Mouse (Mus musculus) limb, embryonic 13.5 days (tissue): ENCODE results near the gene G3bp2. TPM values are rescaled to one million over a fixed set of nuclear protein-coding genes. Genes with fewer than 3 reads are reported as not detected.
"Not testable (repeated sequence)": the region's sequence is repeated elsewhere in the genome, so short reads cannot be mapped to it uniquely, and the experiment has no call there.

Experiments used
- ATAC-seq: fragments of 200-750 bp; cut with Nextera tagmentation; 2 replicates; pipeline ENCODE4 v1.8.0; 2017; ENCODE audit warnings: low read depth, moderate number of reproducible peaks, moderate TSS enrichment; ENCODE audit not compliant: low FRiP score
- H3K27ac ChIP-seq: fragments of 300-500 bp; sonication (generic); 2 replicates; pipeline ENCODE4 v1.5.1; 2015; ENCODE audit warnings: inconsistent platforms, mild to moderate bottlenecking, moderate library complexity
- H3K27me3 ChIP-seq: fragments of 300-500 bp; sonication (generic); 2 replicates; pipeline ENCODE4 v1.6.1; 2015; ENCODE audit warnings: mild to moderate bottlenecking, inconsistent platforms
- H3K36me3 ChIP-seq: fragments of 300-500 bp; sonication (generic); 2 replicates; pipeline ENCODE4 v1.6.1; 2015; ENCODE audit warnings: inconsistent platforms, mild to moderate bottlenecking, moderate library complexity
- H3K4me1 ChIP-seq: fragments of 300-500 bp; sonication (generic); 2 replicates; pipeline ENCODE4 v1.6.1; 2015; ENCODE audit warnings: inconsistent platforms
- H3K4me2 ChIP-seq: fragments of 300-500 bp; sonication (generic); replicated peaks from 2 replicates; pipeline ENCODE4 v1.6.1; 2015; ENCODE audit warnings: inconsistent platforms, mild to moderate bottlenecking, moderate library complexity
- H3K4me3 ChIP-seq: fragments of 300-500 bp; sonication (generic); 2 replicates; pipeline ENCODE4 v1.5.1; 2015; ENCODE audit warnings: moderate library complexity, mild to moderate bottlenecking, inconsistent platforms
- H3K9ac ChIP-seq: fragments of 300-500 bp; sonication (generic); 2 replicates; pipeline ENCODE4 v1.6.1; 2015; ENCODE audit warnings: mild to moderate bottlenecking, inconsistent platforms
- H3K9me3 ChIP-seq: fragments of 300-500 bp; sonication (generic); 2 replicates; pipeline ENCODE4 v1.6.1; 2016; ENCODE audit warnings: inconsistent platforms
- WGBS: fragments of 180-500 bp; shearing (Covaris S2); methylation state at CpG from one replicate; pipeline ENCODE4 v1.1.7; 2015; 5-methylcytosine and 5-hydroxymethylcytosine counted together
- polyA plus RNA-seq: library from polyadenylated mRNA; unstranded; fragments of >200 nt; fragmentation: Nextera tagmentation; extraction: Ambion mirVana; gene quantifications from 2 replicates; pipeline ENCODE4 v1.2.1, GENCODE M21; 2015

The G3bp2 gene
- polyA plus RNA-seq: 201 and 209 TPM in 2 replicates

GRCm38 (mm10) chr5:92083417-92084038, at the start of gene G3bp2:
G3bp2 (minus strand) TSS chr5:92083719.
- Histone ChIP-seq H3K36me3 (no peaks in the 10 kb centered on the region), H3K27ac (peak within 1 kb of the TSS; percentile 98), H3K4me1 (peaks cover 35% of the 10 kb centered on the region), H3K4me3 (peak within 1 kb of the TSS; percentile 98), H3K4me2 (peak within 1 kb of the TSS; percentile 72), H3K27me3 (no peaks in the 10 kb centered on the region), H3K9me3 (no peaks in the 10 kb centered on the region), H3K9ac (peak within 1 kb of the TSS; percentile 97)
- under 1% methylated on average over 65 of the region's 65 CpGs for WGBS
- peak; percentile 98 for ATAC-seq

- Histone ChIP-seq H3K4me1 (peaks cover 19% of the 10 kb centered on the region), H3K36me3 (peaks cover 10% of the 10 kb centered on the region)
- H3K27me3 ChIP-seq, ATAC-seq, H3K4me3 ChIP-seq, H3K9me3 ChIP-seq, H3K27ac ChIP-seq, H3K9ac ChIP-seq, H3K4me2 ChIP-seq: not testable (repeated sequence)
- WGBS: 76% methylated on average over 4 of the region's 4 CpGs
These were observed 49.5 kb upstream of the G3bp2 start for GRCm38 (mm10) chr5:92133006-92133405.

GRCm38 (mm10) chr5:92132127-92132526, 48.6 kb upstream of the G3bp2 start:
- no peaks in the 10 kb centered on the region for H3K9me3 ChIP-seq
- WGBS: 98% methylated on average over 4 of the region's 4 CpGs
- ATAC-seq: no peak
- H3K4me2 ChIP-seq: no peak overlapping the region
- peaks cover 10% of the 10 kb centered on the region for H3K36me3 ChIP-seq
- peaks cover 24% of the 10 kb centered on the region for H3K4me1 ChIP-seq
- H3K9ac ChIP-seq: no peak overlapping the region
- no peaks in the 10 kb centered on the region for H3K27me3 ChIP-seq
- H3K27ac ChIP-seq: no peak overlapping the region
- no peak overlapping the region for H3K4me3 ChIP-seq

GRCm38 (mm10) chr5:92130040-92130682, 46.6 kb upstream of the G3bp2 start:
- ATAC-seq: no peak
- H3K36me3 ChIP-seq: peaks cover 12% of the 10 kb centered on the region

GRCm38 (mm10) chr5:92129321-92129768, 45.8 kb upstream of the G3bp2 start:
- H3K9ac ChIP-seq: no peak overlapping the region
- 0 out of 2 replicates have a peak, but pooled peaks have one; percentile 38 for ATAC-seq
- no peak overlapping the region for H3K4me3 ChIP-seq
- H3K4me2 ChIP-seq: no peak overlapping the region
- WGBS: 54% methylated on average over 1 of the region's 1 CpGs
- no peak overlapping the region for H3K27ac ChIP-seq
- peaks cover 11% of the 10 kb centered on the region for H3K4me1 ChIP-seq
- peaks cover 19% of the 10 kb centered on the region for H3K36me3 ChIP-seq
- H3K9me3 ChIP-seq: no peaks in the 10 kb centered on the region
- H3K27me3 ChIP-seq: no peaks in the 10 kb centered on the region

More at GRCm38 (mm10) chr5:92130040-92130682, 46.6 kb upstream of the G3bp2 start:
- Histone ChIP-seq H3K27me3 (no peaks in the 10 kb centered on the region), H3K4me3 (no peak overlapping the region), H3K4me1 (peaks cover 11% of the 10 kb centered on the region), H3K9ac (no peak overlapping the region), H3K9me3 (no peaks in the 10 kb centered on the region), H3K27ac (no peak overlapping the region), H3K4me2 (no peak overlapping the region)
- 88% methylated on average over 6 of the region's 6 CpGs for WGBS

GRCm38 (mm10) chr5:92128570-92128969, 45.1 kb upstream of the G3bp2 start:
- H3K27me3 ChIP-seq: no peaks in the 10 kb centered on the region
- peaks cover 11% of the 10 kb centered on the region for H3K4me1 ChIP-seq
- no peak overlapping the region for H3K9ac ChIP-seq
- peaks cover 25% of the 10 kb centered on the region for H3K36me3 ChIP-seq
- no peak overlapping the region for H3K27ac ChIP-seq
- no peaks in the 10 kb centered on the region for H3K9me3 ChIP-seq
- ATAC-seq: no peak; the same call in 1 of the 2 replicates
- WGBS: 19% methylated on average over 8 of the region's 8 CpGs
- peak overlapping the region; percentile 14; the same call in 1 of the 2 replicates for H3K4me2 ChIP-seq
- H3K4me3 ChIP-seq: no peak overlapping the region

GRCm38 (mm10) chr5:92127751-92128150, 44.2 kb upstream of the G3bp2 start:
- 90% methylated on average over 10 of the region's 10 CpGs for WGBS
- Histone ChIP-seq H3K27ac (no peak overlapping the region), H3K9ac (peak overlapping the region; percentile 20; the same call in 1 of the 2 replicates)

GRCm38 (mm10) chr5:92127141-92127625, 43.7 kb upstream of the G3bp2 start:
- peak; percentile 61; the same call in 1 of the 2 replicates for ATAC-seq
- 0 out of 2 replicates have a peak overlapping the region, but pooled peaks have one; percentile 1 for H3K4me2 ChIP-seq
- peak overlapping the region; percentile 20; the same call in 1 of the 2 replicates for H3K9ac ChIP-seq

More at GRCm38 (mm10) chr5:92127751-92128150, 44.2 kb upstream of the G3bp2 start:
- no peak overlapping the region for H3K4me3 ChIP-seq
- peaks cover 11% of the 10 kb centered on the region for H3K4me1 ChIP-seq
- no peaks in the 10 kb centered on the region for H3K9me3 ChIP-seq
- ATAC-seq: no peak
- H3K4me2 ChIP-seq: 0 out of 2 replicates have a peak overlapping the region, but pooled peaks have one; percentile 1
- H3K36me3 ChIP-seq: peaks cover 29% of the 10 kb centered on the region
- H3K27me3 ChIP-seq: no peaks in the 10 kb centered on the region

GRCm38 (mm10) chr5:92125446-92125845, 41.9 kb upstream of the G3bp2 start:
- no peaks in the 10 kb centered on the region for H3K9me3 ChIP-seq
- no peaks in the 10 kb centered on the region for H3K27me3 ChIP-seq
- no peak overlapping the region for H3K9ac ChIP-seq
- H3K4me3 ChIP-seq: no peak overlapping the region
- H3K4me1 ChIP-seq: peaks cover 11% of the 10 kb centered on the region
- no peak overlapping the region for H3K4me2 ChIP-seq
- H3K27ac ChIP-seq: no peak overlapping the region
- H3K36me3 ChIP-seq: peaks cover 24% of the 10 kb centered on the region
- no peak for ATAC-seq
- 97% methylated on average over 3 of the region's 3 CpGs for WGBS

More at GRCm38 (mm10) chr5:92127141-92127625, 43.7 kb upstream of the G3bp2 start:
- WGBS: 68% methylated on average over 9 of the region's 9 CpGs
- Histone ChIP-seq H3K36me3 (peaks cover 31% of the 10 kb centered on the region), H3K27me3 (no peaks in the 10 kb centered on the region), H3K9me3 (no peaks in the 10 kb centered on the region), H3K4me3 (no peak overlapping the region), H3K4me1 (peaks cover 11% of the 10 kb centered on the region), H3K27ac (peak overlapping the region; percentile 22; the same call in 1 of the 2 replicates)

- no peaks in the 10 kb centered on the region for H3K4me1 ChIP-seq
- 89% methylated on average over 4 of the region's 4 CpGs for WGBS
- H3K9me3 ChIP-seq: no peaks in the 10 kb centered on the region
- no peak for ATAC-seq
- H3K36me3 ChIP-seq: peaks cover 21% of the 10 kb centered on the region
- no peak overlapping the region for H3K9ac ChIP-seq
- no peak overlapping the region for H3K4me3 ChIP-seq
- H3K27ac ChIP-seq: no peak overlapping the region
- no peak overlapping the region for H3K4me2 ChIP-seq
- H3K27me3 ChIP-seq: no peaks in the 10 kb centered on the region
These were observed 38.1 kb upstream of the G3bp2 start for GRCm38 (mm10) chr5:92121636-92122035.

- WGBS: 50% methylated on average over 12 of the region's 12 CpGs
- peak; percentile 80 for ATAC-seq
- H3K4me1 ChIP-seq: peaks cover 1% of the 10 kb centered on the region
- H3K4me2 ChIP-seq: no peak overlapping the region
- H3K36me3 ChIP-seq: peaks cover 3% of the 10 kb centered on the region; the same call in 1 of the 2 replicates
- H3K4me3 ChIP-seq: no peak overlapping the region
- H3K9me3 ChIP-seq: no peaks in the 10 kb centered on the region
- H3K27me3 ChIP-seq: peaks cover under 1% of the 10 kb centered on the region; the same call in 1 of the 2 replicates
- no peak overlapping the region for H3K9ac ChIP-seq
- no peak overlapping the region for H3K27ac ChIP-seq
These were observed 34.4 kb upstream of the G3bp2 start for GRCm38 (mm10) chr5:92117823-92118403.

GRCm38 (mm10) chr5:92114939-92115338, 31.4 kb upstream of the G3bp2 start:
- no peaks in the 10 kb centered on the region for H3K36me3 ChIP-seq
- no peaks in the 10 kb centered on the region for H3K9me3 ChIP-seq
- H3K9ac ChIP-seq: no peak overlapping the region
- no peak overlapping the region for H3K27ac ChIP-seq
- H3K4me2 ChIP-seq: no peak overlapping the region
- H3K4me3 ChIP-seq: no peak overlapping the region
- H3K27me3 ChIP-seq: peaks cover 3% of the 10 kb centered on the region; the same call in 1 of the 2 replicates
- ATAC-seq: no peak
- 86% methylated on average over 2 of the region's 2 CpGs for whole genome bisulfite sequencing
- peaks cover 10% of the 10 kb centered on the region for H3K4me1 ChIP-seq
